Mouse (Mus musculus) embryonic facial prominence, embryonic 10.5 days (tissue): Measurements from ENCODE around the gene Exosc7. TPM values are rescaled to one million over a fixed set of nuclear protein-coding genes. Genes with fewer than 3 reads are reported as not detected.

Experiments
- DNase-seq: peaks from one replicate; pipeline ENCODE4 v3.0.0-alpha.2; 2017; ENCODE audit warnings: low spot score
- H3K27ac ChIP-seq: fragments of 300-500 bp; sonication (generic); replicated peaks from 2 replicates; pipeline ENCODE4 v1.5.1; 2016; ENCODE audit warnings: mild to moderate bottlenecking
- H3K27me3 ChIP-seq: fragments of 300-500 bp; sonication (generic); replicated peaks from 2 replicates; pipeline ENCODE4 v1.6.1; 2016; ENCODE audit warnings: low read depth, mild to moderate bottlenecking; ENCODE audit not compliant: poor library complexity, severe bottlenecking
- H3K36me3 ChIP-seq: fragments of 300-500 bp; sonication (generic); replicated peaks from 2 replicates; pipeline ENCODE4 v1.6.1; 2016; ENCODE audit warnings: mild to moderate bottlenecking, moderate library complexity
- H3K4me1 ChIP-seq: fragments of 300-500 bp; sonication (generic); 2 replicates; pipeline ENCODE4 v1.6.1; 2016
- H3K4me3 ChIP-seq: fragments of 300-500 bp; sonication (generic); 2 replicates; pipeline ENCODE4 v1.5.1; 2016; ENCODE audit warnings: mild to moderate bottlenecking, moderate library complexity
- H3K9me3 ChIP-seq: fragments of 300-500 bp; sonication (generic); 2 replicates; pipeline ENCODE4 v1.6.1; 2016; ENCODE audit warnings: mild to moderate bottlenecking
- WGBS: fragments of 180-500 bp; shearing (Covaris S2); methylation state at CpG from one replicate; pipeline ENCODE4 v1.1.7; 2016; 5-methylcytosine and 5-hydroxymethylcytosine counted together
- polyA plus RNA-seq: library from polyadenylated mRNA; unstranded; fragments of >200 nt; fragmentation: Nextera tagmentation; extraction: Ambion mirVana; gene quantifications from 2 replicates; pipeline ENCODE4 v1.2.1, GENCODE M21; 2016

Gene Exosc7
- polyA plus RNA-seq, 1 experiment from 2014 or later: 129 TPM

DNA sequence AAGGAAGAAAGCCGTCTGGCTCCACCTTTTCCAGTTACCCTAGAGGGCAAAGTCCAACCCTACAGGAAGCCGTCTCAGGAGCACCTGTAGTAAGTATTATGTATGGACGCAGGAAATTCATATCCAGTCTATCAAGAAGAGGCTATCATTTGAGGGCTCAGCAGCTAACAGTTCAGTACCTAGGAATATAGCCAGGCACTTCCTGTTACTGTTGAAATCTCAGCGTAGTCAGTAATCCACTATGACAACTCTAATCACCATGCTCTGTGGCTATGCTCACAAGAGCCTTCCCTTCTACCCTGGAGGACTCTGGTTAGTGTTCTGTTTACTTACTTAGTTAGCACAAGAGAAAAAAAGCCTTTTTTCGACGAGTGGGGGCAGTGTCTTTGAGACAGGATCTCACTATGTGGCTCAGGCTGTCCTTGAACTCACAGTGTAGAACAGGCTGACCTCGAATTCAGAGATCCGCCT lies 1.2 kb upstream of the Exosc7 start:
- Histone ChIP-seq H3K4me1 (peaks cover 25% of the 10 kb centered on the region), H3K4me3 (peak overlapping the region; percentile 75), H3K9me3 (no peaks in the 10 kb centered on the region), H3K27me3 (no peaks in the 10 kb centered on the region), H3K27ac (peak overlapping the region; percentile 95; the same call in 1 of the 2 replicates), H3K36me3 (peaks cover 27% of the 10 kb centered on the region)
- no peak for DNase-seq
- WGBS: 62% methylated on average over 8 of the region's 8 CpGs

DNA sequence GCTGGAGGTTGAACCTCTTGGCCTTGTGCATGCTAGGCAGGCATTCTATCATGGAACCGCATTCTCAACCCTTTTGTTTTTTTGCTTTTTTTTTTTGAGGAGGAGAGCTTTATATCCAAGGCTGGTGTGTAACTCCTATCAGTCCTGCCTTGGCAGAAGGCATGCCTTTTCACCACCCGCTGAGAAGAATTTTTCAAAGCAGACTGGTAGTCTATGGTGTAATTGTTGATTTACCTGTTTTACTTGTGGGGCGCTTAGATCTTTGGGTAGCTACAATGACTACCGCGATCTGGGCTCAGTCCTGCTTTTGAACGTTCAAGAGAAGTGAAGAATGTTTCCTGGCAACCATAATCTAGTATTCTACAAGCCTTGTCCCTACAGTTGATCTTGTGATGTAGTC lies 916 bp downstream of the Exosc7 start:
- H3K27ac ChIP-seq: peak overlapping the region; percentile 95; the same call in 1 of the 2 replicates
- H3K4me3 ChIP-seq: peak overlapping the region; percentile 75
- H3K9me3 ChIP-seq: no peaks in the 10 kb centered on the region
- no peak for DNase-seq
- H3K27me3 ChIP-seq: no peaks in the 10 kb centered on the region
- H3K4me1 ChIP-seq: peaks cover 25% of the 10 kb centered on the region
- peaks cover 35% of the 10 kb centered on the region for H3K36me3 ChIP-seq
- WGBS: 77% methylated on average over 6 of the region's 6 CpGs

DNA sequence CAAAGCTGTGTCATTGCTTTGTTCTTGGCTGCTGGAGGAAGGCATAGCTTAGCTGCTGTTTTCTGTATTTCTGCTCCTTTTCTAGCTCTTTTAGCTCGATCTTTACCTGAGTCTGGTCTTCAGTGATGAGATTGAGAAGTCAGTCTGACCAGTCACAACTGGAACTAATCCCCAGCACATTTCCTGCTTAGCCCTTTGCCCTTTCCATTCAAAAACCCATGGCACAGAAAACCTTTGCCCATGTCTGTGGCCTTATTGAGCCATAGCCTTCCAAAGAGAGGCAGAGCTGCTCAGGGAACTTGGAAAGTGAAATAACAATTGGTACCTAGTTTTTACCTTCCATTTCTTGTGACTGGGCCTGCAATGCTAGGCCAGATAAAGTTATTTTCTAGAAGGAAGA lies 2.6 kb downstream of the Exosc7 start:
- no peak for DNase-seq
- no peaks in the 10 kb centered on the region for H3K27me3 ChIP-seq
- H3K27ac ChIP-seq: no peak overlapping the region
- H3K4me1 ChIP-seq: peaks cover 25% of the 10 kb centered on the region
- peaks cover 51% of the 10 kb centered on the region for H3K36me3 ChIP-seq
- H3K9me3 ChIP-seq: no peaks in the 10 kb centered on the region
- H3K4me3 ChIP-seq: no peak overlapping the region
- WGBS: 78% methylated on average over 1 of the region's 1 CpGs

DNA sequence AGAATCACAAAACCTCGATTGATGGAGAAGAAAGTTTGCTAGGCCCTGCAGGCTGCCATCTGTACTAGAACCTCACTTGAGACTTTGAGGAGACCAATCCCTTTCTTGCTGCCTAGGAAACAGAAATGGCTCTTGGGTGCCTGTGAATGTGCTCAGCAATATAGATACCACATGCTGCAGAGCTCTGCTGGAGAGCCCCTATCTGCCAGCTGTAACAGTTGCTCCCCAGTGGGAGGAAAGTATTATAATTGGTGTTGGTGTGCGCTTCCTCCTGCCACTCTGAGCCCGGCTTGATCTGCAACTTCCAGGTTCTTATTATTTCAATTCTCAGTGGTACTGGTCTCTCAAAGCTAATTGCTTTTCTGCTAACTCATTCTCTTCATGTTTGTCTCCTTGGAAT lies 10.0 kb downstream of the Exosc7 start:
- Histone ChIP-seq H3K27ac (no peak overlapping the region), H3K27me3 (no peaks in the 10 kb centered on the region), H3K4me1 (no peaks in the 10 kb centered on the region), H3K36me3 (peaks cover 98% of the 10 kb centered on the region), H3K9me3 (no peaks in the 10 kb centered on the region), H3K4me3 (no peak overlapping the region)
- DNase-seq: no peak
- 92% methylated on average over 3 of the region's 3 CpGs for WGBS

DNA sequence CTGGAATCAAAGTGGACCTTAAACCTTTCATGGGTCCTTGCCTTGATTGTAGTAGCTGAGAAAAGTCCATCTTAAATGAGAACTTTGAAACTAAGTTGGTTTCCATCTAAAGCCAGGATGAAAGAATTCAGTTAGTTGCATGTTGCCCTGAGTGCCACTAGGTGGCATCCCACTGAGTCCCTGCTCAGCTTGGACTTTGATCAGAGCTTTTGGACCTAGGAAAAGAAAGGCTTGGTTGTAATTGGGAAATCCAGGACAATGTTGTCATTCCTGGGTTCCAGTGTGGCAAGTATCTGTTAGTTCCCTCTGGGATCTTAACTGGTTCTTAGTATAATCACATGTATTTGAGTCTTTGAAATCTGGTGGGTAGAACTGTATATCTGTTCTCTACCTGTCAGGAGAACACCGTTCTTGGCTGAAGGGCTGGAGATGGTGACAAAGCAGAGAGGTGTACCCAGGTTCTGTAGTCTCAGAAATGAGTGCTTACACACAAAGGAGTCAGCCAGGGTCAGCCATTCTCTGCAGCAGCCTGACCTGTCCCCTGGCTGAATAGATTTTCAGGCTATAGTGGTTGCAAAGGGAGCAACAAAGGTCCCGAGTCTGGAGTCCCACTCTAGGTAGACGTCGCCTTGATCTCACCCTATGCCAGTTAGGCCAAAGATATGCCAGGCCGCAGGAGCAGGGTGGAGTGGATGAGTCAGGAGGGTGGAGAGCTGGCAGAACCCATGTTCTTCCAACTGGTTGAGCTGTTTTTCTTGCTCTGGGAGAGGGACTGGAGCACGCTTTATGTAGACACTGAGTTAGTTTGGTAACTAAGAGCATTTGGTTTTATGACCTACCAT lies 10.8 kb downstream of the Exosc7 start:
- Histone ChIP-seq H3K27me3 (no peaks in the 10 kb centered on the region), H3K4me1 (no peaks in the 10 kb centered on the region), H3K36me3 (peaks cover 99% of the 10 kb centered on the region), H3K4me3 (no peak overlapping the region), H3K27ac (no peak overlapping the region), H3K9me3 (no peaks in the 10 kb centered on the region)
- 88% methylated on average over 6 of the region's 6 CpGs for WGBS
- DNase-seq: no peak

DNA sequence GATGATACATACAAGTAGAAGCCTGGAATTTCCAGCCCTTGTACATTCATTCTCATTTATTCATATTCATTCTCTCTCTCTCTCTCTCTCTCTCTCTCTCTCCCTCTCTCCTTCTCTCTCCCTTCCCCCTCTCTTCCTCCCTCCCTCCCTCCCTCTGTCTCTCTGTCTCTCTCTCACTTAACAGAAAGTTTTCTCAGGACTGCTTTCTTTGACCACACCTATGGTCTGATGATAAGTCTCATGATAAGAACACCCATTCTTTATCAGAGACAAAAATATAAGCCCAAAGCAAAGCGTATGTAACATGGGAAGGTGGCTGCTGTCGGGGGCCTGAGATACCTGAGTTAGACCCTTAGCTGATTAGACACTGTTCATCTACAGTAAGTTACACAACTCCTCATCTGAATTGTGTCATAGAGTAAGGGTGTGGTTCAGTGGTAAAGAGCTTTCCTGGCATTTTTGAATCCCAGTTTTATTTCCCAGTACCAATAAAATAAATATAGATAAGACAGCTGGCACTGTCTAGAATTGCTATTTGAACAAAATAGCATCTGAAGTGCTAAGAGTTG lies 11.5 kb downstream of the Exosc7 start:
- H3K9me3 ChIP-seq: no peaks in the 10 kb centered on the region
- 93% methylated on average over 2 of the region's 2 CpGs for WGBS
- H3K4me3 ChIP-seq: no peak overlapping the region
- H3K36me3 ChIP-seq: peaks cover 99% of the 10 kb centered on the region
- H3K27me3 ChIP-seq: no peaks in the 10 kb centered on the region
- no peak overlapping the region for H3K27ac ChIP-seq
- no peaks in the 10 kb centered on the region for H3K4me1 ChIP-seq
- no peak for DNase-seq

DNA sequence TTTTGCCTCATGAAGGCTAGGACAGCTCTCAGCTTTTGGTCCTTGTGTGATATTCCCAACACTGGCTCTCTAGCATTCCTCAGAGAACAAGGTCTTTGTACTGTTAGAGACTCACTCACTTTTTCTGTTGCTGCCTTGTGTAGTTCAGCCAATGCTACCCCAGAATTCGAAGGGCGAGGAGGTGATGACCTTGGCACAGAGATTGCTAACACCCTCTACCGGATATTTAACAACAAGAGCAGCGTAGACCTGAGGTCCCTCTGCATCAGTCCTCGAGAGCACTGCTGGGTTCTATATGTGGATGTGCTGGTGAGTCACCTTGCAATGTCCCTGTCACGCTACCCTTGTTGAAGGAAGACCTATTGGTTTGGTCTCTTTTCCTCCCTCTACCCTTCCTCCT lies 14.6 kb downstream of the Exosc7 start:
- Histone ChIP-seq H3K36me3 (peaks cover 99% of the 10 kb centered on the region), H3K4me3 (no peak overlapping the region), H3K27ac (no peak overlapping the region), H3K27me3 (no peaks in the 10 kb centered on the region), H3K4me1 (no peaks in the 10 kb centered on the region), H3K9me3 (no peaks in the 10 kb centered on the region)
- DNase-seq: no peak
- WGBS: 94% methylated on average over 6 of the region's 6 CpGs

DNA sequence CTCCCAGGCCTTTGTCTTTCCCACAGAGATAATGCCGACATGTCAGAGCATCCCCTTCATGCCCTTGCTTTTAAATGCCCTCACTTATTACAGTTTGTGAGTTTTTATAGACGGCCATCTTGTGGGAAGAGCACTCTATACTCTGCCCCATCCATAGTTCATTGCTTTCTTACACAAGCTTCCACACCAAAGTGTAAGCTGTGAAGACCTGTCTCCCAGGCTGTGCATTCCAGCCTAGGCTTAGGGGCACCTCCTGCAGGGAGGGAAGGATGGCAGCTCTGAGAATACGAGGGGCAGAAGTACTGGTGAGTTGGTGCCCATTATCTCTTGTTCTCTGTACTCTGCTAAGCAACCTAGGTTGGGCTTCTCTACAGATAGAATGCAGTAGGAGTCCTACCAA lies 20.0 kb downstream of the Exosc7 start:
- Histone ChIP-seq H3K36me3 (peaks cover 100% of the 10 kb centered on the region), H3K27ac (no peak overlapping the region), H3K27me3 (no peaks in the 10 kb centered on the region), H3K4me1 (no peaks in the 10 kb centered on the region), H3K4me3 (no peak overlapping the region), H3K9me3 (no peaks in the 10 kb centered on the region)
- DNase-seq: no peak
- WGBS: 93% methylated on average over 3 of the region's 3 CpGs

DNA sequence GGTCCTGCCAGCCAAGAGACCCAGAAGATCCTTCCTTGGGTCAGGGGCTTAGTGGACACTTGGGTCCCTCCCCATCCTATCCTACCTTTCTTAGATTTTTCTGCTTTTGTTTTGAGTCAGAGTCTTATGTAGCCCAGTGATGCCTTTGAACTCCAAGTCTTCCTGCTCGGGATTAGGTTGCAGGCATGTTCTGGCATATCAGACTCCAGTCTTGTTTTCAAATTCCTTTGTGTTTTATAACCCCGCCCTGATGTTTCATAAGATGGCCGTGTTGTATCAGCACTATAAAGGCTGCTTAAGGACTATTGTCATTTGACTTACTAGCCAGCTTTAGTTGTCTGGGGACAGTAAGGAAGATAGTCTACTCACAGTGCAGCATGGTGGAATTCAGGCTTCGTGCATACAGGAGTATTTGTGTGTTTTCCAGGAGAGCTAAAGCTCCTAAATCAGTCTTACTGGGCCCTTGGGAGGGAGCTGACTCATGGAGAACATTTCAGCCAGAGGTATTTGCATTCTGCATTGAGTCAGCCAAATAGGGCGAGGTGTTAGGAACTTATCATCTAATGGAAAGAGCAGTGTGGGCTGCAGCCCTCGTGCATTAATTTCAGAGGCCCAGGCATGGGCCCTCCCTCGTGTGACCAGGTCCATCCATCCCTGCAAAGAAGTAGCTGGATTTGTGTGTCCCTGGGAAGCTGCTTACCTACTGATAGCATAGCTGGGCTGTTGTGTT lies 24.1 kb downstream of the Exosc7 start:
- Histone ChIP-seq H3K27me3 (no peaks in the 10 kb centered on the region), H3K27ac (no peak overlapping the region), H3K4me1 (0 out of 2 replicates have a peak, but pooled peaks cover 3% of the 10 kb centered on the region), H3K4me3 (no peak overlapping the region), H3K36me3 (peaks cover 100% of the 10 kb centered on the region), H3K9me3 (peaks cover 6% of the 10 kb centered on the region; the same call in 1 of the 2 replicates)
- DNase-seq: no peak
- WGBS: 89% methylated on average over 7 of the region's 7 CpGs

DNA sequence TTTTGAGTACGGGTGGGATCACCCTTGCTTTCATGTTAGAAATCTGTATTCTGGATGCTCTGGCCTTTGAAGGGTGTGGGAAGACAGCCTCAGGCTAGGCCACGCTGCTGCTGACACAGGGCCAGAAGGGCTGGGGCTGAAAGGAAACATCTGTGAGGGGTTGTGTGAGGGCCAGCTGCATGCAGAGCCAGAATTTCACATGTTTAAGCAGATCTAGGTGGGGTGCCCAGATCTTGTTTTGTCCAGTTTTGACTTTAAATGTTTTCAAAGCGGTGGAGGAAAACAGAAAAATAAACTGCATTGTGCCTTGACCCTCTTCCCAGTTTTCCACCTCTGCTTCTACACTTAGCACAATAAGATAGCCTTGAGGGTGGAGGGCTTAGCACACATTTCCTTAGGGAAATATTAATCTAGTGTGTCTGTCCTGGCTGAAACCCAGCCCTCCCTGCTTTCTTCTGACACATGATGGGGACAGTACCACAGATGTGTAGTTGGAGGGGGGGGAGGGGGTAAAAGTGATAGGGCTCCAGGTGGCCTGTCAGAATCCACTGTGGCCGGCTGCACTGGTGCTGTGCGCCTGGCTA lies 26.0 kb downstream of the Exosc7 start:
- Histone ChIP-seq H3K27me3 (no peaks in the 10 kb centered on the region), H3K4me3 (no peak overlapping the region), H3K4me1 (0 out of 2 replicates have a peak, but pooled peaks cover 3% of the 10 kb centered on the region), H3K36me3 (peaks cover 100% of the 10 kb centered on the region), H3K9me3 (peaks cover 14% of the 10 kb centered on the region; the same call in 1 of the 2 replicates), H3K27ac (no peak overlapping the region)
- DNase-seq: peak; percentile 21
- WGBS: 77% methylated on average over 5 of the region's 5 CpGs

DNA sequence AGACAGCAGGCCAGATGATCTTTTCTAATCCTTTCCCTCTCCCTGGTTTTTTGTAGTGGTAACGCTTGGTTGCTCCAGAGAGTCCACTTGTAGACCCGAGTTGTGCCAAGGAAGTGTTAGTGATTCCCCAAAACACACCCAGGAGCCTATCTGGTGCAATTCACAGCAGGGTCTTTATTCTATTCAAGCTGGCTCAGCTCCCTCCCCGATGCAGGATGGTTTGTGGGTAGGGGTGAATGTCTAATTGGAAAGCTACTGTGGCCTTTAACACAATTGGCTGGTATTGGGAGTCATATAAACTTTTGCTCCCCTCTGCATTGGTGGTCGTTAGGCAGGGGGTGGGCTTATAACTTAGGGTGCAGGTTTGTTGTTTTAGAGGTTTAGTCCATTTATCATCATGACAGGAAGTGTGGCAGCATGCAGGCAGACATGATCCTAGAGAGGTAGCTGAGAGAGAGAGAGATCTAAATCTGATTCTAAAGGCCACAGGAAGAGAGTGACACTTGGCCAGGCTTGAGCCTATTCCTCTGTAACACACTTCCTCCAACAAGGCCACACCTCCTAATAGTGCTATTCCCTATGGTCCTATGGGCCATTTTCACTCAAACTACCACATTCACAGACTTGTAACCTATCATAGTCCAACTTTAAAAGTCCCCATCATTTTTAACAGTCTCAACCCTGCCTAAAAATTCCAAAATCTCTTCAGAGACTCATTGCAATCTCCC lies 27.0 kb downstream of the Exosc7 start:
- no peaks in the 10 kb centered on the region for H3K27me3 ChIP-seq
- 89% methylated on average over 4 of the region's 4 CpGs for WGBS
- no peak overlapping the region for H3K27ac ChIP-seq
- peaks cover 96% of the 10 kb centered on the region for H3K36me3 ChIP-seq
- DNase-seq: no peak
- H3K4me3 ChIP-seq: no peak overlapping the region
- peaks cover 21% of the 10 kb centered on the region; the same call in 1 of the 2 replicates for H3K9me3 ChIP-seq
- 0 out of 2 replicates have a peak, but pooled peaks cover 3% of the 10 kb centered on the region for H3K4me1 ChIP-seq

DNA sequence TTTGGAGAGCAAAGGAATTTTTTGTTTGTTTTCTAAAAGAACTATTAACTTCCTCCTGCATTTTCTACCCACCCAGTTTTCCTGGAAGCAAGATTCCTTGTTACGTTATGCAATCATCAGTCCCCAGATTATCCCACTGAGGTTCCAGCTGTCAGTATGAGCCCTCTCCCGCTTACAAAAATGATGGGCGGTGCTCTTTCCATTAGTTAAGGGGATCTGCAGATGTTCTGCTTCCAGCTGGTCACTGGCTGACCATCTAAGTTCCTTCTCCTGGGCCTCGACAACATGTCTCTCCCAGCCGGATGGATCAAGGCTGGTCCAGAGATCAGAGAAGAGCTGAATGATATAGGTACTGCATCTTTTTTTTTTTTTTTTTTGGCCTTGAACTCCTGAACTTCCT lies 35.4 kb downstream of the Exosc7 start:
- no peaks in the 10 kb centered on the region for H3K4me1 ChIP-seq
- peaks cover 21% of the 10 kb centered on the region for H3K36me3 ChIP-seq
- no peak overlapping the region for H3K4me3 ChIP-seq
- 88% methylated on average over 5 of the region's 5 CpGs for WGBS
- H3K27me3 ChIP-seq: no peaks in the 10 kb centered on the region
- H3K9me3 ChIP-seq: peaks cover 20% of the 10 kb centered on the region; the same call in 1 of the 2 replicates
- no peak overlapping the region for H3K27ac ChIP-seq
- DNase-seq: no peak
